Mouse (Mus musculus) erythroblast, embryonic 14.5 days (primary cell): ENCODE data around the gene Gm21304. TPM values are rescaled to one million over a fixed set of nuclear protein-coding genes. Genes with fewer than 3 reads are reported as not detected.
"Not testable (repeated sequence)": the region's sequence is repeated elsewhere in the genome, so short reads cannot be mapped to it uniquely, and the experiment has no call there.

Experiments used
- H3K27me3 ChIP-seq: 2 replicates; pipeline ENCODE4 v1.6.1; 2012; ENCODE audit warnings: inconsistent platforms; ENCODE audit not compliant: control insufficient read depth
- H3K36me3 ChIP-seq: 2 replicates; pipeline ENCODE4 v1.6.1; 2012; ENCODE audit warnings: mild to moderate bottlenecking, inconsistent platforms; ENCODE audit not compliant: control insufficient read depth
- H3K4me1 ChIP-seq: 2 replicates; pipeline ENCODE4 v1.6.1; 2012; ENCODE audit warnings: inconsistent platforms; ENCODE audit not compliant: control insufficient read depth
- H3K4me3 ChIP-seq: replicated peaks from 2 replicates; pipeline ENCODE3; 2012; ENCODE audit warnings: moderate library complexity, mild to moderate bottlenecking, inconsistent platforms
- H3K9me3 ChIP-seq: 2 replicates; pipeline ENCODE4 v1.6.1; 2012; ENCODE audit warnings: low read length, inconsistent platforms, mixed read lengths; ENCODE audit not compliant: control insufficient read depth
- GATA1 ChIP-seq: IDR thresholded peaks from 2 replicates; pipeline ENCODE4 v1.6.1; 2012; ENCODE audit warnings: low read length, inconsistent platforms, mixed read lengths
- TAL1 ChIP-seq: IDR thresholded peaks from 3 replicates; pipeline ENCODE4 v1.6.1; 2012; ENCODE audit warnings: low read length, inconsistent platforms, mixed read lengths
- polyA plus RNA-seq: library from polyadenylated mRNA; stranded (reverse); fragments of >175 nt; gene quantifications from 2 replicates; pipeline ENCODE4 v1.2.3, GENCODE M21; 2012

Gm21304 gene
- polyA plus RNA-seq, result not detected in 2 replicates

GRCm38 (mm10) chr10:104168215-104168614, at the start of gene Gm21304:
Gene Gm21304 (plus strand): TSS chr10:104168515.
- H3K4me3 ChIP-seq, H3K27me3 ChIP-seq, H3K36me3 ChIP-seq, H3K9me3 ChIP-seq, H3K4me1 ChIP-seq: not testable (repeated sequence)

DNA sequence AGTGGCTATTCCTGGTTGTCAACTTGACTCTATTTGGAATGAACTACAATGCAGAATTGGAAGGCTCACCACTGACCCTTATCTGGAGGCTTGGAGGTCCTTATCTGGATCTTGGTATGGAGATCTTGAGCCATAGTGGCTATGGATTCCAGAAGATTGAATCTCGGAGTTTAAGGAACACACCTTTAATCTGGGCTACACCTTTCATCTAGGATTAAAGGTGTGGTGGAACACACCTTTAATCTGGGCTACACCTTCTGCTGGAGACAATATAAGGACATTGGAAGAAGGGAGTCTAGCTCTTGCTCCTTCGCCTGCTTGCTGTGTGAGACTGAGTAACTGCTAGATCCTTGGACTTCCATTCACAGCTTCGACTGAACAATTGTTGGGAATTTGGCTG, 25.6 kb upstream of the Gm21304 start, which contains the start of gene Gm21293:
Gene Gm21293 (plus strand): TSS at position 301 of the 400 bp plus-strand sequence.
- not testable (repeated sequence) for H3K4me1 ChIP-seq, H3K36me3 ChIP-seq, H3K9me3 ChIP-seq, H3K4me3 ChIP-seq, H3K27me3 ChIP-seq

GRCm38 (mm10) chr10:104151197-104151596, 17.1 kb upstream of the Gm21304 start, which contains the start of gene Gm6763:
Gene Gm6763 (plus strand): TSS chr10:104151497.
- H3K4me3 ChIP-seq, H3K36me3 ChIP-seq, H3K9me3 ChIP-seq, H3K4me1 ChIP-seq, H3K27me3 ChIP-seq: not testable (repeated sequence)

- H3K9me3 ChIP-seq, H3K27me3 ChIP-seq, H3K4me3 ChIP-seq, H3K4me1 ChIP-seq, H3K36me3 ChIP-seq: not testable (repeated sequence)
These were observed 8.6 kb upstream of the Gm21304 start, which contains the start of gene Gm8764 for GRCm38 (mm10) chr10:104159706-104160105. Gene Gm8764 (plus strand): TSS chr10:104160006.

- not testable (repeated sequence) for H3K4me1 ChIP-seq, H3K36me3 ChIP-seq, H3K9me3 ChIP-seq, H3K27me3 ChIP-seq, H3K4me3 ChIP-seq
These were observed 8.4 kb downstream of the Gm21304 start, which contains the start of gene Gm21312 for GRCm38 (mm10) chr10:104176724-104177123. Gene Gm21312 (plus strand): TSS chr10:104177024.

DNA sequence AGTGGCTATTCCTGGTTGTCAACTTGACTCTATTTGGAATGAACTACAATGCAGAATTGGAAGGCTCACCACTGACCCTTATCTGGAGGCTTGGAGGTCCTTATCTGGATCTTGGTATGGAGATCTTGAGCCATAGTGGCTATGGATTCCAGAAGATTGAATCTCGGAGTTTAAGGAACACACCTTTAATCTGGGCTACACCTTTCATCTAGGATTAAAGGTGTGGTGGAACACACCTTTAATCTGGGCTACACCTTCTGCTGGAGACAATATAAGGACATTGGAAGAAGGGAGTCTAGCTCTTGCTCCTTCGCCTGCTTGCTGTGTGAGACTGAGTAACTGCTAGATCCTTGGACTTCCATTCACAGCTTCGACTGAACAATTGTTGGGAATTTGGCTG, 16.9 kb downstream of the Gm21304 start, which contains the start of gene Gm20765:
Gene Gm20765 (plus strand): TSS at position 301 of the 400 bp plus-strand sequence.
- not testable (repeated sequence) for H3K9me3 ChIP-seq, H3K4me1 ChIP-seq, H3K36me3 ChIP-seq

DNA sequence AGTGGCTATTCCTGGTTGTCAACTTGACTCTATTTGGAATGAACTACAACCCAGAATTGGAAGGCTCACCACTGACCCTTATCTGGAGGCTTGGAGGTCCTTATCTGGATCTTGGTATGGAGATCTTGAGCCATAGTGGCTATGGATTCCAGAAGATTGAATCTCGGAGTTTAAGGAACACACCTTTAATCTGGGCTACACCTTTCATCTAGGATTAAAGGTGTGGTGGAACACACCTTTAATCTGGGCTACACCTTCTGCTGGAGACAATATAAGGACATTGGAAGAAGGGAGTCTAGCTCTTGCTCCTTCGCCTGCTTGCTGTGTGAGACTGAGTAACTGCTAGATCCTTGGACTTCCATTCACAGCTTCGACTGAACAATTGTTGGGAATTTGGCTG, 25.4 kb downstream of the Gm21304 start, which contains the start of gene Gm4340:
Gene Gm4340 (plus strand): TSS at position 301 of the 400 bp plus-strand sequence.
- not testable (repeated sequence) for H3K4me3 ChIP-seq, H3K36me3 ChIP-seq

More for the DNA sequence above, 16.9 kb downstream of the Gm21304 start, which contains the start of gene Gm20765:
- not testable (repeated sequence) for H3K4me3 ChIP-seq, H3K27me3 ChIP-seq

DNA sequence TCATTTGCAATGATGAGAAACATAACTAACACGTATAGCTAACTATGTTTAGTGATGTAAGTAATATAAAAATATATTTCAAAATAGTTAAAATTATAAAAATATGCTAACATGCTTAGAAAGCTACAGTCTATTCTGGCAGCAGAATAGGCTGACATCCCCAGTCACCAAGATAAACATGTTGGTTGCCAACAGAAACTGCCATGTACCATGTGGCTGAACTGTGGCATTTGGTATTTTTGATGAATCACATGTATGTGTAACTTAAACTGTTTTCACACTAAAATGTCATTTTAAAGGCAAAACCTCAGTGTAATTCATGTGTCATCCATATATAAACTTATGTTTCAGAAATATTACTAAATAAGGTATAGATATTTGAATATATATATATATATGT, 41.3 kb downstream of the Gm21304 start:
- Histone ChIP-seq H3K27me3 (no peaks in the 10 kb centered on the region), H3K4me1 (no peaks in the 10 kb centered on the region)

More for the DNA sequence above, 25.4 kb downstream of the Gm21304 start, which contains the start of gene Gm4340:
- H3K9me3 ChIP-seq, H3K27me3 ChIP-seq, H3K4me1 ChIP-seq: not testable (repeated sequence)

GRCm38 (mm10) chr10:104210268-104210990, 42.1 kb downstream of the Gm21304 start:
- Histone ChIP-seq H3K36me3 (no peaks in the 10 kb centered on the region), H3K27me3 (no peaks in the 10 kb centered on the region), H3K9me3 (peaks cover 7% of the 10 kb centered on the region), H3K4me3 (no peak overlapping the region), H3K4me1 (no peaks in the 10 kb centered on the region)
- TF ChIP-seq TAL1, result no peak
- no peak for TF ChIP-seq GATA1

More for the DNA sequence above, 41.3 kb downstream of the Gm21304 start:
- Histone ChIP-seq H3K9me3 (peaks cover 7% of the 10 kb centered on the region), H3K4me3 (no peak overlapping the region), H3K36me3 (no peaks in the 10 kb centered on the region)
- TF ChIP-seq GATA1, result no peak
- no peak for TF ChIP-seq TAL1

GRCm38 (mm10) chr10:104214527-104214926, 46.2 kb downstream of the Gm21304 start:
- Histone ChIP-seq H3K36me3 (no peaks in the 10 kb centered on the region), H3K27me3 (no peaks in the 10 kb centered on the region), H3K9me3 (peaks cover 7% of the 10 kb centered on the region), H3K4me3 (no peak overlapping the region), H3K4me1 (no peaks in the 10 kb centered on the region)
- TF ChIP-seq TAL1 (no peak), GATA1 (no peak)

Other genes starting within 250 kb of the Gm21304 start
- not detected in 2 replicates for gene Gm21293, start 25.5 kb upstream of the Gm21304 start, polyA plus RNA-seq
- gene Gm6763, start 17.0 kb upstream of the Gm21304 start, polyA plus RNA-seq, result not detected in 2 replicates
- gene Gm8764, start 8.5 kb upstream of the Gm21304 start, polyA plus RNA-seq, result not detected in 2 replicates
- gene Gm21312, start 8.5 kb downstream of the Gm21304 start, polyA plus RNA-seq, result not detected in 2 replicates
- gene Gm20765, start 17.0 kb downstream of the Gm21304 start, polyA plus RNA-seq, result not detected in 2 replicates
- gene Gm4340, start 25.5 kb downstream of the Gm21304 start, polyA plus RNA-seq, result not detected in 2 replicates